Mouse (Mus musculus) gastrocnemius, adult 2 months (tissue): ENCODE measurements around the gene Nr1h4. TPM values are rescaled to one million over a fixed set of nuclear protein-coding genes. Genes with fewer than 3 reads are reported as not detected.

ENCODE experiments used
- DNase-seq: peaks from one replicate; pipeline ENCODE4 v3.0.0; 2022
- H3K27ac ChIP-seq: fragments of 200-600 bp; 2 replicates; pipeline ENCODE4 v1.8.1; 2022; ENCODE audit warnings: mild to moderate bottlenecking
- H3K4me3 ChIP-seq: fragments of 200-600 bp; 2 replicates; pipeline ENCODE4 v1.8.1; 2022; ENCODE audit warnings: mild to moderate bottlenecking, moderate library complexity
- CTCF ChIP-seq: fragments of 200-600 bp; IDR thresholded peaks from 2 replicates; pipeline ENCODE4 v1.8.1; 2022; ENCODE audit warnings: antibody characterized with exemption, mild to moderate bottlenecking, moderate library complexity
- intact Hi-C: fragments of 180-260 bp; cut with DNase I; formaldehyde crosslinking; loops from one replicate; pipeline ENCODE4 v1.15.1; 2025
- total RNA-seq, 2 experiments: library from RNA; stranded (reverse); gene quantifications; 2 replicates each; pipeline ENCODE4 v1.2.3; 2021

Gene Nr1h4
- total RNA-seq, 2 experiments from 2014 or later, result 0.25 TPM; not detected in 1

- Histone ChIP-seq H3K4me3 (no peak overlapping the region), H3K27ac (no peak overlapping the region)
- DNase-seq, result no peak
- intact Hi-C loops, result no loop called here
- TF ChIP-seq CTCF, result no peak
Observed at GRCm38 (mm10) chr10:89484907-89485306, 48.5 kb downstream of the Nr1h4 start.

- no peak for TF ChIP-seq CTCF
- intact Hi-C loops, result no loop called here
Observed at GRCm38 (mm10) chr10:89483812-89484602, 49.4 kb downstream of the Nr1h4 start.

GRCm38 (mm10) chr10:89483113-89483512, 50.3 kb downstream of the Nr1h4 start:
- H3K4me3 ChIP-seq, result no peak overlapping the region
- H3K27ac ChIP-seq, result no peak overlapping the region
- intact Hi-C loops, result no loop called here
- DNase-seq, result no peak
- TF ChIP-seq CTCF, result no peak

More at GRCm38 (mm10) chr10:89483812-89484602, 49.4 kb downstream of the Nr1h4 start:
- H3K27ac ChIP-seq, result no peak overlapping the region
- H3K4me3 ChIP-seq, result no peak overlapping the region
- DNase-seq, result no peak

GRCm38 (mm10) chr10:89482142-89482681, 51.2 kb downstream of the Nr1h4 start:
- TF ChIP-seq CTCF, result no peak
- DNase-seq, result no peak
- H3K4me3 ChIP-seq, result no peak overlapping the region
- H3K27ac ChIP-seq, result no peak overlapping the region
- intact Hi-C loops, result no loop called here

GRCm38 (mm10) chr10:89481638-89482037, 51.7 kb downstream of the Nr1h4 start:
- no peak for DNase-seq
- Histone ChIP-seq H3K27ac (no peak overlapping the region), H3K4me3 (no peak overlapping the region)
- no peak for TF ChIP-seq CTCF
- intact Hi-C loops, result no loop called here

GRCm38 (mm10) chr10:89478766-89479165, 54.6 kb downstream of the Nr1h4 start:
- Histone ChIP-seq H3K27ac (no peak overlapping the region), H3K4me3 (no peak overlapping the region)
- no peak for TF ChIP-seq CTCF
- DNase-seq, result no peak
- intact Hi-C loops, result no loop called here

GRCm38 (mm10) chr10:89470596-89471353, 62.6 kb downstream of the Nr1h4 start:
- Histone ChIP-seq H3K4me3 (no peak overlapping the region), H3K27ac (no peak overlapping the region)
- no peak for DNase-seq
- TF ChIP-seq CTCF, result no peak
- intact Hi-C loops, result no loop called here

GRCm38 (mm10) chr10:89464760-89465405, 68.5 kb downstream of the Nr1h4 start:
- Histone ChIP-seq H3K4me3 (no peak overlapping the region), H3K27ac (no peak overlapping the region)
- no peak for TF ChIP-seq CTCF
- DNase-seq, result no peak
- intact Hi-C loops, result loop anchor here (10.0 kb wide), 1 partner anchor 360 kb away; no protein-coding TSS in a partner anchor

- no peak overlapping the region for H3K4me3 ChIP-seq
- no peak overlapping the region for H3K27ac ChIP-seq
- DNase-seq, result no peak
- no peak for TF ChIP-seq CTCF
- intact Hi-C loops, result loop anchor here (1.0 to 10.0 kb wide), 2 partner anchors 164 to 362 kb away; no protein-coding TSS in a partner anchor
Observed at GRCm38 (mm10) chr10:89462890-89463289, 70.5 kb downstream of the Nr1h4 start.

GRCm38 (mm10) chr10:89461856-89462507, 71.4 kb downstream of the Nr1h4 start:
- intact Hi-C loops, result loop anchor here (1.0 to 10.0 kb wide), 2 partner anchors 165 to 363 kb away; no protein-coding TSS in a partner anchor
- no peak overlapping the region for H3K27ac ChIP-seq
- DNase-seq, result peak; percentile 55
- no peak overlapping the region; the same call in 1 of the 2 replicates for H3K4me3 ChIP-seq
- peak; percentile 80 for TF ChIP-seq CTCF

- H3K27ac ChIP-seq, result no peak overlapping the region
- DNase-seq, result no peak
- TF ChIP-seq CTCF, result no peak
- no peak overlapping the region for H3K4me3 ChIP-seq
- intact Hi-C loops, result loop anchor here (10.0 kb wide), 1 partner anchor 364 kb away; no protein-coding TSS in a partner anchor
Observed at GRCm38 (mm10) chr10:89460972-89461371, 72.4 kb downstream of the Nr1h4 start.

- no peak for TF ChIP-seq CTCF
- Histone ChIP-seq H3K27ac (no peak overlapping the region), H3K4me3 (no peak overlapping the region)
- DNase-seq, result no peak
- intact Hi-C loops, result no loop called here
Observed at GRCm38 (mm10) chr10:89458770-89459169, 74.6 kb downstream of the Nr1h4 start.
